Mouse (Mus musculus): ENCODE measurements at regions not wholly inside any gene's neighbourhood (a gene's known extent, or its start where the extent isn't known, plus 50 kb on each side); places are given as distances from the start of the nearest gene placed in this dataset.

- no peak overlapping the region for H3K27ac ChIP-seq
- H3K9me3 ChIP-seq (replicated peaks), result no peaks in the 10 kb centered on the region
- no peaks in the 10 kb centered on the region for H3K27me3 ChIP-seq (ENCODE audit: low read depth, poor library complexity, severe bottlenecking)
- DNase-seq (ENCODE audit: low spot score), result no peak
- H3K4me3 ChIP-seq, result no peak overlapping the region
- WGBS, result 18% methylated on average over 2 of the region's 2 CpGs
- H3K36me3 ChIP-seq, result no peaks in the 10 kb centered on the region
- no peaks in the 10 kb centered on the region for H3K4me1 ChIP-seq
Measured at GRCm38 (mm10) chrX:77009336-77009735, 406.6 kb upstream of the Cldn34d start.

GRCm38 (mm10) chrX:77013890-77014289, 411.2 kb upstream of the Cldn34d start:
- no peaks in the 10 kb centered on the region for H3K36me3 ChIP-seq
- H3K4me1 ChIP-seq, result no peaks in the 10 kb centered on the region
- no peak for DNase-seq (ENCODE audit: low spot score)
- H3K4me3 ChIP-seq, result no peak overlapping the region
- H3K9me3 ChIP-seq (replicated peaks), result no peaks in the 10 kb centered on the region
- WGBS, result 89% methylated on average over 1 of the region's 1 CpGs
- H3K27me3 ChIP-seq (ENCODE audit: low read depth, poor library complexity, severe bottlenecking), result no peaks in the 10 kb centered on the region
- no peak overlapping the region for H3K27ac ChIP-seq

DNA sequence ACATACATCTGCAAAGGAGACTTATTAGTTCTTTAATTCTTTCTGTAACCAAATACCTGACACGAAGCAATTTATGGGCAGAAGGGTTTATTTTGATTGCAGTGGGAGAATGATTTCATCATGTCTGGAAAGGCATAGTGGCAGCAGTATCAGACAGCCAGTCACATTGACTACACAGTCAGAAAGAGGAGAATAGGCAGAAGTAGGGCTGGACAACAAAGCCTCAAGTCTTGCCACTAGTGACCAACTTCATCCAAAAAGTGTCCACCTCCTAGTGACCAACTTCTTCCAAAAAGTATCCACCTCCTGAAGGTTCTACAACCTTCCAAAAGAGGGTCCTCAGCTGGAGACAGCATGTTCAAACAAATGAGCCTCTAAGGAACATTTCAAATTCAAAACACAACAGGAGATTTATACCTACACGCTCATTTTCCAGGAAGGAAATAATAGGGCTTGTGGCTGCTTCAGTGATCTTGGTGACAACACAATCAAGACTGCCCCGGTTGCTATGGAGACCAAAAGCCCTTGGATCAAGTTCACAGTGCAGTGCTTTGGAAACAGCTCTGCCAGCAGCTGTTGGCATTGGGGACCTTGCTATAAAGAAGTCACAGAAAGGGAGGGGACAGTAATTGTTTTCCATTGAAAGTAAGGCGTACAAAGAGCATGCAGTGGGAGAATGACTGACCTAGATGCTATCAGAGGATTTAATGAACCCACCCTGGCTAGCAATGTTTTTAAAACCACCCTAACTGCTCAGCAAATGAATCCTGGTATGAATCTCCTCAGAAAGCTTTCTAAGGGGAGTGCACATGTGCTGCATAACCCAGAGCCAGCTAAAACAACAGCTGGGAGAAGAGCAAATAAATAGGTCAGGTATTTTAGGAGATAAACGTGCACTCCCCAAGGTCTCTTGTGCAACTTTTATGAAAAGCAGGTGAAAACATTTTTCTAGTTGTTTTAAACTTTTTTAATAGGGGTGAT, 448.0 kb upstream of the Cldn34d start:
- no peak overlapping the region for H3K27ac ChIP-seq
- no peaks in the 10 kb centered on the region for H3K9me3 ChIP-seq (replicated peaks)
- no peaks in the 10 kb centered on the region for H3K36me3 ChIP-seq
- no peak overlapping the region for H3K4me3 ChIP-seq
- WGBS, result 62% methylated on average over 5 of the region's 5 CpGs
- peak; percentile 29 for DNase-seq (ENCODE audit: low spot score)
- no peaks in the 10 kb centered on the region for H3K4me1 ChIP-seq
- no peaks in the 10 kb centered on the region for H3K27me3 ChIP-seq (ENCODE audit: low read depth, poor library complexity, severe bottlenecking)

- H3K4me1 ChIP-seq, result no peaks in the 10 kb centered on the region
- H3K36me3 ChIP-seq, result no peaks in the 10 kb centered on the region
- 84% methylated on average over 1 of the region's 1 CpGs for WGBS
- no peaks in the 10 kb centered on the region for H3K27me3 ChIP-seq (ENCODE audit: low read depth, poor library complexity, severe bottlenecking)
- H3K27ac ChIP-seq, result no peak overlapping the region
- H3K9me3 ChIP-seq (replicated peaks), result no peaks in the 10 kb centered on the region
- H3K4me3 ChIP-seq, result no peak overlapping the region
- DNase-seq (ENCODE audit: low spot score), result no peak
Measured at GRCm38 (mm10) chrX:77052036-77052435, 449.3 kb upstream of the Cldn34d start.

DNA sequence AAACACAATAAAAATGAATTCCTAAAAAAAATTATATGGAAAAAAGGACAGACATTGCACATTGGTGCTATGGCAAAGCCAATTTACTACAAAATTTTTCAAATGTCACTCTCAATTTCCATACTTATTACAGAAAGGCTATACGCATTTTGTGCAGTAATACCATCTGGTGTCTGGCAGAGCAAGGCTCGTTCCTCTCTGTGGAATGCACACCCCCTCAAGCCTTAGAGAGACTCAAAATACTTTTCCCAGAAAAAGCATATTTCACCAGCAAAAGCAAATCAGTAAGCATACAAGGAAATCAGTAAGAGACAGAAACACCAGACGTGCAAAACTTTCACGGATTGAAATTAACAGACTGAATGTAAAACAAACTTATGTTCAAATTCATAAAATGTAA, 431.0 kb upstream of the Tbl1x start:
- Histone ChIP-seq H3K9me3 (replicated peaks) (no peaks in the 10 kb centered on the region), H3K27ac (no peak overlapping the region), H3K36me3 (no peaks in the 10 kb centered on the region), H3K4me1 (no peaks in the 10 kb centered on the region), H3K4me3 (no peak overlapping the region), H3K27me3 (ENCODE audit: low read depth, poor library complexity, severe bottlenecking) (no peaks in the 10 kb centered on the region)
- no peak for DNase-seq (ENCODE audit: low spot score)
- 93% methylated on average over 4 of the region's 4 CpGs for WGBS

DNA sequence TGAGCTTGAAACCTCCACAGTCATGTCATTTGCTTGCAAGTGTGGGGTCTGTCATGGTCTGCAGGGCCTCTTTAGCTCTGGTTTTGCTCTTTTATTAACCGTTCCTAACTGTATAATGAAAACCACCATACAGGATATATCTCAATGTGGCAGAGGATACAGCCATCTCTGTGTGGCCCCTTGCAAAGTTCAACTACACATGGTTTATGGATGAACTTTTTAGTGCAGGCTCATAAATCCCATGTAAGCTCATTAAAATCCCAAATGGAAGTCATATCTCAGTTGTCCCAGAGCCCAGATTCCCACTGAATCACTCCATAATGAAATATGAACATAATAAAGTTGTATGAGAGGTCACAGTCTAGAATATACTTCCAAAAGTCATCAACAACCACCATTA, 428.1 kb upstream of the Tbl1x start:
- Histone ChIP-seq H3K27ac (no peak overlapping the region), H3K4me3 (no peak overlapping the region), H3K36me3 (no peaks in the 10 kb centered on the region), H3K9me3 (replicated peaks) (no peaks in the 10 kb centered on the region), H3K4me1 (no peaks in the 10 kb centered on the region), H3K27me3 (ENCODE audit: low read depth, poor library complexity, severe bottlenecking) (no peaks in the 10 kb centered on the region)
- WGBS, result 87% methylated on average over 1 of the region's 1 CpGs
- no peak for DNase-seq (ENCODE audit: low spot score)

GRCm38 (mm10) chrX:77121761-77122160, 389.1 kb upstream of the Tbl1x start:
- no peaks in the 10 kb centered on the region for H3K36me3 ChIP-seq
- 59% methylated on average over 2 of the region's 2 CpGs for WGBS
- no peak overlapping the region for H3K4me3 ChIP-seq
- no peaks in the 10 kb centered on the region for H3K4me1 ChIP-seq
- H3K9me3 ChIP-seq (replicated peaks), result no peaks in the 10 kb centered on the region
- no peaks in the 10 kb centered on the region for H3K27me3 ChIP-seq (ENCODE audit: low read depth, poor library complexity, severe bottlenecking)
- no peak for DNase-seq (ENCODE audit: low spot score)
- no peak overlapping the region for H3K27ac ChIP-seq

All from limb, embryonic 10.5 days (tissue).